Mouse (Mus musculus) stomach, postnatal 0 days (tissue): Measurements from ENCODE around the gene Golph3.

Experiments used
- CTCF ChIP-seq: IDR thresholded peaks from 2 replicates; pipeline ENCODE4 v1.5.1; 2016; ENCODE audit warnings: antibody characterized with exemption, low read depth, mild to moderate bottlenecking, moderate library complexity
- EP300 ChIP-seq: optimal IDR thresholded peaks from 2 replicates; pipeline ENCODE3; 2016; ENCODE audit warnings: antibody characterized with exemption

GRCm38 (mm10) chr15:12397032-12397431 is 75.8 kb downstream of the Golph3 start:
- no peak for TF ChIP-seq EP300
- no peak for TF ChIP-seq CTCF
